Mouse (Mus musculus): Measurements from ENCODE around the gene Zdhhc7. TPM values are rescaled to one million over a fixed set of nuclear protein-coding genes. Genes with fewer than 3 reads are reported as not detected.

Gene Zdhhc7
- total and polyA plus RNA-seq, 2 experiments from 2014 or later = 35.2 to 86.8 TPM

GRCm38 (mm10) chr8:120093103-120093502 lies 8.2 kb downstream of the Zdhhc7 start:
- peaks cover 46% of the 10 kb centered on the region for H3K36me3 ChIP-seq (replicated peaks; ENCODE audit: control insufficient read depth, insufficient read depth, low read length)
- H3K27ac ChIP-seq (ENCODE audit: low read depth) = no peak overlapping the region
- no peak for TF ChIP-seq EP300 (IDR thresholded peaks at IDR 0.05; ENCODE audit: low read depth)
- no peak for TF ChIP-seq CTCF (IDR thresholded peaks at IDR 0.05; ENCODE audit: low read depth)
- no peak overlapping the region for H3K4me3 ChIP-seq (ENCODE audit: low read depth, low read length)
- H3K9ac ChIP-seq (replicated peaks; ENCODE audit: low read depth, low read length) = no peak overlapping the region
- 95% methylated on average over 3 of the region's 3 CpGs for WGBS
- H3K9me3 ChIP-seq (replicated peaks; ENCODE audit: control insufficient read depth, low read length) = no peaks in the 10 kb centered on the region
- H3K27me3 ChIP-seq (ENCODE audit: control insufficient read depth, insufficient read depth, low read length) = no peaks in the 10 kb centered on the region
- H3K4me1 ChIP-seq (ENCODE audit: control insufficient read depth, insufficient read depth) = no peaks in the 10 kb centered on the region
- DNase-seq (ENCODE audit: low spot score) (no peak), ATAC-seq (ENCODE audit: insufficient read depth, low read depth) (no peak)
- no peak overlapping the region for H3K4me2 ChIP-seq (ENCODE audit: low read depth, low read length)

DNA sequence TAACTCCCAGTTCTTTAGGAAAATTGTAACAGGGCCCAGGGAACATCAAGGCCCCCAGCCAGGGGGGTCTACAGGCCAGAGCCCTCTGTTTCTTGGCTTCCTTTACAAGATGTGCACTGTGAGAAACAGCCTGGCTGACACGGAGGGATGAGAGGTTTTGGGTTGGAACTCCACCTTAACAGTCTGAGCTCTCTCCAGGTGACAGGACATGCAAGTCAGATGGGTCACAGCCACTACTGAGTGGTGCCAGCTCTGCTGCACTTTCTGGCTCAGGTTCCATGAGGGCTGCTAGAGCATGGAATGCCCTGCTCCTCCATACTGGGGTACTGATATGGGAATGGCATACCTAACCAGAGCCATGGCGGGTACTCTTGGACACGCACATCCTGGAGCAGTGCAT lies 10.2 kb downstream of the Zdhhc7 start:
- Histone ChIP-seq H3K4me2 (ENCODE audit: low read depth, low read length) (no peak overlapping the region), H3K27ac (ENCODE audit: low read depth) (no peak overlapping the region), H3K27me3 (ENCODE audit: control insufficient read depth, insufficient read depth, low read length) (no peaks in the 10 kb centered on the region), H3K9ac (replicated peaks; ENCODE audit: low read depth, low read length) (no peak overlapping the region), H3K9me3 (replicated peaks; ENCODE audit: control insufficient read depth, low read length) (no peaks in the 10 kb centered on the region), H3K4me1 (ENCODE audit: control insufficient read depth, insufficient read depth) (no peaks in the 10 kb centered on the region), H3K36me3 (replicated peaks; ENCODE audit: control insufficient read depth, insufficient read depth, low read length) (peaks cover 66% of the 10 kb centered on the region), H3K4me3 (ENCODE audit: low read depth, low read length) (no peak overlapping the region)
- TF ChIP-seq EP300 (IDR thresholded peaks at IDR 0.05; ENCODE audit: low read depth) (no peak), CTCF (IDR thresholded peaks at IDR 0.05; ENCODE audit: low read depth) (no peak)
- ATAC-seq (ENCODE audit: insufficient read depth, low read depth) = no peak
- 92% methylated on average over 3 of the region's 3 CpGs for WGBS
- DNase-seq (ENCODE audit: low spot score) = no peak

DNA sequence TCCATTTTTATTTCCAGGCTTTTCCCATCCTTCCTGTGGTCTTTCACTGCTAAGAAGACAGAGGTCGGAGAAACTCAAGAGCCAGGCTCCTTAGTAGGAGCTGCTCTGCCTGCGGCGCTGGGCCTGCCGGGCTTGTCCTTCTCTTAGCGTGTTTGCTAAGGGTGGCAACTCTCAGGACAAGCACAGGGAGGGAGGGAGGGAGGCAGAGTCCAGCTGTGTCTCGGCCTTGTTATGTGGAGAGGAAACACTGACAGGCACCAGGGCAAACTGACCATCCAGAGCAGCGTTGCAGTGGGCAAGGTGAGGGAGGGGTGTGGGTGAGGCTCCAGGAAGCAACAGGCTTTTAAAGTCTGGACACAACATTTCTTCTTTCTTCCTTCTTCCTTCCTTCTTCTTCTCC lies 11.8 kb downstream of the Zdhhc7 start:
- Histone ChIP-seq H3K4me2 (ENCODE audit: low read depth, low read length) (no peak overlapping the region), H3K9me3 (replicated peaks; ENCODE audit: control insufficient read depth, low read length) (no peaks in the 10 kb centered on the region), H3K27me3 (ENCODE audit: control insufficient read depth, insufficient read depth, low read length) (no peaks in the 10 kb centered on the region), H3K27ac (ENCODE audit: low read depth) (no peak overlapping the region), H3K9ac (replicated peaks; ENCODE audit: low read depth, low read length) (no peak overlapping the region), H3K4me1 (ENCODE audit: control insufficient read depth, insufficient read depth) (no peaks in the 10 kb centered on the region), H3K36me3 (replicated peaks; ENCODE audit: control insufficient read depth, insufficient read depth, low read length) (peaks cover 82% of the 10 kb centered on the region), H3K4me3 (ENCODE audit: low read depth, low read length) (no peak overlapping the region)
- no peak for DNase-seq (ENCODE audit: low spot score)
- no peak for ATAC-seq (ENCODE audit: insufficient read depth, low read depth)
- TF ChIP-seq CTCF (IDR thresholded peaks at IDR 0.05; ENCODE audit: low read depth) (no peak), EP300 (IDR thresholded peaks at IDR 0.05; ENCODE audit: low read depth) (no peak)
- WGBS = 74% methylated on average over 7 of the region's 7 CpGs

- Histone ChIP-seq H3K36me3 (replicated peaks; ENCODE audit: control insufficient read depth, insufficient read depth, low read length) (peaks cover 81% of the 10 kb centered on the region), H3K4me1 (ENCODE audit: control insufficient read depth, insufficient read depth) (no peaks in the 10 kb centered on the region), H3K9me3 (replicated peaks; ENCODE audit: control insufficient read depth, low read length) (no peaks in the 10 kb centered on the region), H3K27me3 (ENCODE audit: control insufficient read depth, insufficient read depth, low read length) (no peaks in the 10 kb centered on the region), H3K4me2 (ENCODE audit: low read depth, low read length) (no peak overlapping the region), H3K27ac (ENCODE audit: low read depth) (no peak overlapping the region), H3K4me3 (ENCODE audit: low read depth, low read length) (no peak overlapping the region), H3K9ac (replicated peaks; ENCODE audit: low read depth, low read length) (no peak overlapping the region)
- TF ChIP-seq CTCF (IDR thresholded peaks at IDR 0.05; ENCODE audit: low read depth) (no peak), EP300 (IDR thresholded peaks at IDR 0.05; ENCODE audit: low read depth) (no peak)
- ATAC-seq (ENCODE audit: insufficient read depth, low read depth) (no peak), DNase-seq (ENCODE audit: low spot score) (no peak)
- 84% methylated on average over 8 of the region's 8 CpGs for WGBS
Observed at GRCm38 (mm10) chr8:120084783-120085182, 16.5 kb downstream of the Zdhhc7 start.

GRCm38 (mm10) chr8:120083261-120083660 lies 18.0 kb downstream of the Zdhhc7 start:
- peaks cover 74% of the 10 kb centered on the region for H3K36me3 ChIP-seq (replicated peaks; ENCODE audit: control insufficient read depth, insufficient read depth, low read length)
- no peak overlapping the region for H3K4me3 ChIP-seq (ENCODE audit: low read depth, low read length)
- H3K4me2 ChIP-seq (ENCODE audit: low read depth, low read length) = no peak overlapping the region
- no peaks in the 10 kb centered on the region for H3K9me3 ChIP-seq (replicated peaks; ENCODE audit: control insufficient read depth, low read length)
- no peaks in the 10 kb centered on the region for H3K27me3 ChIP-seq (ENCODE audit: control insufficient read depth, insufficient read depth, low read length)
- no peak for ATAC-seq (ENCODE audit: insufficient read depth, low read depth)
- DNase-seq (ENCODE audit: low spot score) = no peak
- H3K4me1 ChIP-seq (ENCODE audit: control insufficient read depth, insufficient read depth) = no peaks in the 10 kb centered on the region
- TF ChIP-seq CTCF (IDR thresholded peaks at IDR 0.05; ENCODE audit: low read depth) = no peak
- no peak for TF ChIP-seq EP300 (IDR thresholded peaks at IDR 0.05; ENCODE audit: low read depth)
- H3K27ac ChIP-seq (ENCODE audit: low read depth) = no peak overlapping the region
- no peak overlapping the region for H3K9ac ChIP-seq (replicated peaks; ENCODE audit: low read depth, low read length)
- 89% methylated on average over 8 of the region's 8 CpGs for WGBS

GRCm38 (mm10) chr8:120079361-120079760 lies 21.9 kb downstream of the Zdhhc7 start:
- Histone ChIP-seq H3K4me3 (ENCODE audit: low read depth, low read length) (no peak overlapping the region), H3K4me1 (ENCODE audit: control insufficient read depth, insufficient read depth) (no peaks in the 10 kb centered on the region), H3K36me3 (replicated peaks; ENCODE audit: control insufficient read depth, insufficient read depth, low read length) (peaks cover 37% of the 10 kb centered on the region), H3K4me2 (ENCODE audit: low read depth, low read length) (no peak overlapping the region), H3K9ac (replicated peaks; ENCODE audit: low read depth, low read length) (no peak overlapping the region), H3K27ac (ENCODE audit: low read depth) (no peak overlapping the region), H3K9me3 (replicated peaks; ENCODE audit: control insufficient read depth, low read length) (no peaks in the 10 kb centered on the region), H3K27me3 (ENCODE audit: control insufficient read depth, insufficient read depth, low read length) (0 out of 2 replicates have a peak, but pooled peaks cover 4% of the 10 kb centered on the region)
- no peak for TF ChIP-seq CTCF (IDR thresholded peaks at IDR 0.05; ENCODE audit: low read depth)
- TF ChIP-seq EP300 (IDR thresholded peaks at IDR 0.05; ENCODE audit: low read depth) = no peak
- no peak for ATAC-seq (ENCODE audit: insufficient read depth, low read depth)
- 59% methylated on average over 5 of the region's 5 CpGs for WGBS
- no peak for DNase-seq (ENCODE audit: low spot score)

Data from heart, postnatal 0 days (tissue).